Mouse (Mus musculus) CH12.LX (cell line): ENCODE measurements around the gene Ubap1. TPM values are rescaled to one million over a fixed set of nuclear protein-coding genes. Genes with fewer than 3 reads are reported as not detected.

ENCODE experiments used
- DNase-seq: peaks from one replicate; pipeline ENCODE4 v3.0.0-alpha.2; 2013; ENCODE audit errors: extremely low read depth
- H3K27ac ChIP-seq: 2 replicates; pipeline ENCODE4 v1.5.1; 2012; ENCODE audit warnings: low read depth, mild to moderate bottlenecking, control low read depth, moderate library complexity; ENCODE audit not compliant: insufficient read depth
- H3K27me3 ChIP-seq: replicated peaks from 2 replicates; pipeline ENCODE3; 2012; ENCODE audit warnings: inconsistent platforms
- H3K36me3 ChIP-seq, 2 experiments: replicated peaks in 1 of 2; 2 replicates each; pipeline versions ENCODE3 to v1.6.1; 2012; ENCODE audit warnings: inconsistent platforms in 1 of 2, low read length in 1 of 2, mild to moderate bottlenecking in 1 of 2, mixed read lengths in 1 of 2, moderate library complexity in 1 of 2; ENCODE audit not compliant: control insufficient read depth in 1 of 2, insufficient read depth in 1 of 2
- H3K4me1 ChIP-seq, 2 experiments: 2 replicates each; pipeline ENCODE4 v1.6.1; 2012; ENCODE audit warnings: inconsistent platforms in 1 of 2, moderate library complexity in 1 of 2; ENCODE audit not compliant: insufficient read depth in 2 of 2, control insufficient read depth in 1 of 2
- H3K4me2 ChIP-seq: 2 replicates; pipeline ENCODE4 v1.6.1; 2012; ENCODE audit warnings: low read depth, mild to moderate bottlenecking, control low read depth; ENCODE audit not compliant: poor library complexity, insufficient read depth, severe bottlenecking
- H3K4me3 ChIP-seq, 3 experiments: fragments of 150-350 bp in 1 of 3; sonication (generic) in 1 of 3; replicated peaks in 1 of 3; 2 replicates each; pipeline versions ENCODE3 to v1.5.1; 2011 to 2012; ENCODE audit warnings: low read depth in 2 of 3, low read length in 2 of 3, mild to moderate bottlenecking in 2 of 3, moderate library complexity in 2 of 3, control low read depth in 1 of 3, improper control_type of control experiment in 1 of 3, inconsistent platforms in 1 of 3, mixed read lengths in 1 of 3; ENCODE audit not compliant: poor library complexity in 1 of 3
- H3K79me2 ChIP-seq: replicated peaks from 2 replicates; pipeline ENCODE4 v1.6.1; 2012; ENCODE audit warnings: mild to moderate bottlenecking, moderate library complexity; ENCODE audit not compliant: control insufficient read depth, poor library complexity, insufficient read depth, severe bottlenecking; ENCODE audit errors: extremely low read depth
- H3K9ac ChIP-seq: 2 replicates; pipeline ENCODE4 v1.6.1; 2012; ENCODE audit warnings: low read depth, mild to moderate bottlenecking, control low read depth, moderate library complexity; ENCODE audit not compliant: insufficient read depth
- H3K9me3 ChIP-seq: replicated peaks from 2 replicates; pipeline ENCODE3; 2012; ENCODE audit warnings: low read length, inconsistent platforms, mixed read lengths
- E2F4 ChIP-seq: IDR thresholded peaks from 2 replicates; pipeline ENCODE4 v1.6.1; 2011; ENCODE audit warnings: low read depth, low read length, improper control_type of control experiment; ENCODE audit not compliant: insufficient replicate concordance
- ELF1 ChIP-seq: IDR thresholded peaks from 2 replicates; pipeline ENCODE4 v1.6.1; 2014; ENCODE audit warnings: low read depth, mild to moderate bottlenecking, inconsistent platforms, low read length, improper control_type of control experiment
- ETS1 ChIP-seq: conservative IDR thresholded peaks from 2 replicates; pipeline ENCODE4 v1.6.1; 2012; ENCODE audit warnings: low read depth, mild to moderate bottlenecking, inconsistent platforms, low read length, improper control_type of control experiment, moderate library complexity
- HCFC1 ChIP-seq: IDR thresholded peaks from 2 replicates; pipeline ENCODE4 v1.6.1; 2012; ENCODE audit warnings: low read depth, mild to moderate bottlenecking, inconsistent platforms, low read length, improper control_type of control experiment
- MYC ChIP-seq: IDR thresholded peaks from 2 replicates; pipeline ENCODE4 v1.6.1; 2011; ENCODE audit warnings: low read depth, mild to moderate bottlenecking, improper control_type of control experiment, low read length
- NRF1 ChIP-seq: IDR thresholded peaks from 2 replicates; pipeline ENCODE4 v1.6.1; 2014; ENCODE audit warnings: low read depth, mild to moderate bottlenecking, inconsistent platforms, low read length, improper control_type of control experiment, moderate library complexity
- POLR2AphosphoS2 ChIP-seq: IDR thresholded peaks from 2 replicates; pipeline ENCODE4 v1.6.1; 2011; ENCODE audit warnings: low read depth, low read length, improper control_type of control experiment
- TBP ChIP-seq: conservative IDR thresholded peaks from 2 replicates; pipeline ENCODE4 v1.6.1; 2011; ENCODE audit warnings: low read depth, low read length, improper control_type of control experiment
- UBTF ChIP-seq: IDR thresholded peaks from 2 replicates; pipeline ENCODE4 v1.6.1; 2012; ENCODE audit warnings: low read depth, mild to moderate bottlenecking, inconsistent platforms, low read length, improper control_type of control experiment, moderate library complexity
- USF1 ChIP-seq: IDR thresholded peaks from 2 replicates; pipeline ENCODE4 v1.6.1; 2014; ENCODE audit warnings: low read depth, mild to moderate bottlenecking, inconsistent platforms, low read length, improper control_type of control experiment
- USF2 ChIP-seq: conservative IDR thresholded peaks from 2 replicates; pipeline ENCODE4 v1.6.1; 2011; ENCODE audit warnings: low read depth, low read length, improper control_type of control experiment
- ZMIZ1 ChIP-seq: IDR thresholded peaks from 2 replicates; pipeline ENCODE4 v1.6.1; 2012; ENCODE audit warnings: low read depth, mild to moderate bottlenecking, inconsistent platforms, low read length, improper control_type of control experiment
- ZNF384 ChIP-seq: IDR thresholded peaks from 2 replicates; pipeline ENCODE4 v1.6.1; 2012; ENCODE audit warnings: low read depth, low read length, improper control_type of control experiment, inconsistent platforms
- dilution Hi-C: fragments of 300-500 bp; cut with MboI; formaldehyde crosslinking; loops from 2 replicates; pipeline ENCODE4 v1.14.3; 2020; ENCODE audit warnings: low sequenced_read_pairs; ENCODE audit not compliant: extremely low pct_unique_long_range_greater_than_20kb, extremely low pct_ligation_motif_present
- in situ Hi-C: fragments of 300-500 bp; cut with MboI; formaldehyde crosslinking; loops from 3 replicates; pipeline ENCODE4 v1.14.3; 2019; ENCODE audit warnings: low sequenced_read_pairs, low pct_ligation_motif_present, low pct_unique_long_range_greater_than_20kb, mixed read lengths
- polyA plus RNA-seq: library from polyadenylated mRNA; unstranded; fragments of >175 nt; gene quantifications from 2 replicates; pipeline ENCODE4 v1.2.1, GENCODE M21; 2012; ENCODE audit warnings: low read depth; ENCODE audit not compliant: insufficient read length
- total RNA-seq, 2 experiments: library from RNA; depleted of rRNA; stranded (reverse); fragments of 300-350 nt in 1 of 2; fragments of >200 nt in 1 of 2; gene quantifications; 2 replicates each; pipeline ENCODE4 v1.2.3; 2012 to 2014

Ubap1 gene
- total and polyA plus RNA-seq, 3 experiments = 11.5 to 22.3 (median 17.5) TPM

DNA sequence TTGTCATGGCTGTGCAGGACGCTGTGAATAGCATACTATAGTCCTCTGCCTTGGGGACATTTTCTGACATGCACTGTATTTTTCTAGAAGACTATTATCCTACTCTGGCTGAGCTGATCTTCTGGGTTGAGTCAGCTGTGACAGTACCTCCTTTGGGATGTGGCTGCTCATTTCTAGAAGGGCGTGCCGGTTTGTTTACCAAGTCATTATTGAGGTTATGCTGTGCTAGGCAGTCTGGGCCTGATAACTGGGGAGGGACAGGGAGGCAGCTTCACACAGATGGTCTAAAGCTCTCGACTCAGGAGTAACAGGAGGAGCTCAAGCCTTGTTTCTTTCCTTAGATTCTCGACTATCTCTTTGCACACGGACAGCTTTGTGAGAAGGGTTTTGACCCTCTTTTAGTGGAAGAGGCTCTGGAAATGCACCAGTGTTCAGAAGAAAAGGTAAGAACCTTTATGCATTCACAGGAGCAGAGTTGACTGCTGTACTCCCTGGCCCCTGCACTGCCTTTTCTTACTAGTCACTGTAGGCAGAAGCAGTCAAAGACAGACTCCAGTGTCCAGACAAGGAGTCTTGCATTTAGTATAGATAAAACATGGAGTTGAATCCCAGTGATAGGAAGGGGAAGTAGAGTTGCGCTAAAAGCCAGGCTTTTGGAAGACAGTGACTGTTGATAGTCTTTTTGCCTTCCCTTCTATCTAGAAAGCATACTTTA lies 39.1 kb downstream of the Ubap1 start:
- no peaks in the 10 kb centered on the region for H3K9me3 ChIP-seq
- 0 out of 4 replicates have a peak, but pooled peaks cover 0 to 4% of the 10 kb centered on the region in 2 experiments for H3K4me1 ChIP-seq
- H3K36me3 ChIP-seq = peaks cover 56 to 90% of the 10 kb centered on the region in 2 experiments

DNA sequence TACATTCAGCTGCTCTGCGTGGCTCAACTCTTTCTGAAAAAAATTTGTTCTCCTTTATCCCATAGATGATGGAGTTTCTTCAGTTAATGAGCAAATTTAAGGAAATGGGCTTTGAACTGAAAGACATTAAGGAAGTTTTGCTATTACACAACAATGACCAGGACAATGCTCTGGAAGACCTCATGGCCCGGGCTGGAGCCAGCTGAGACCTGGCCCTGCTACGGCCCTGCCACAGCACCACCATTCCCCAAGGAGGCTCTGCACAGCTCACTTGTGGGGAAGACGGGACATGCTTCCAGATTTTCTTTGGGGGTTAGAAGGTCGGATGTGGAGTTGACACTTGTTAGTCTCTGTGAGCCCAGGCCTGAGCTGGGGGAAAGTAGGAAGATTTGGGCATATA lies 39.8 kb downstream of the Ubap1 start:
- dilution Hi-C loops = no loop called here
- H3K79me2 ChIP-seq = no peaks in the 10 kb centered on the region
- no peak for TF ChIP-seq POLR2AphosphoS2
- no peak for TF ChIP-seq ZNF384
- no peak for TF ChIP-seq NRF1
- TF ChIP-seq E2F4 = no peak
- no peak for TF ChIP-seq ETS1
- TF ChIP-seq UBTF = no peak
- no peak for TF ChIP-seq HCFC1
- TF ChIP-seq ZMIZ1 = no peak
- H3K36me3 ChIP-seq = peaks cover 57 to 90% of the 10 kb centered on the region in 2 experiments
- H3K4me1 ChIP-seq = 0 out of 4 replicates have a peak, but pooled peaks cover 0 to 4% of the 10 kb centered on the region in 2 experiments
- H3K4me3 ChIP-seq = no peak overlapping the region
- DNase-seq = no peak
- H3K9ac ChIP-seq = no peak overlapping the region
- H3K9me3 ChIP-seq = no peaks in the 10 kb centered on the region
- no peaks in the 10 kb centered on the region for H3K27me3 ChIP-seq
- in situ Hi-C loops = no loop called here
- H3K27ac ChIP-seq = no peak overlapping the region
- no peak overlapping the region for H3K4me2 ChIP-seq

More for the DNA sequence above, 39.1 kb downstream of the Ubap1 start:
- DNase-seq = no peak
- Histone ChIP-seq H3K4me3 (no peak overlapping the region), H3K27me3 (no peaks in the 10 kb centered on the region), H3K4me2 (no peak overlapping the region), H3K9ac (no peak overlapping the region), H3K27ac (no peak overlapping the region), H3K79me2 (no peaks in the 10 kb centered on the region)
- TF ChIP-seq HCFC1 (no peak), ELF1 (no peak), ZMIZ1 (no peak), MYC (no peak), USF1 (no peak), TBP (no peak), USF2 (no peak)
- dilution Hi-C loops = no loop called here
- in situ Hi-C loops = no loop called here
